Mouse (Mus musculus): ENCODE data around the gene Pon2. TPM values are rescaled to one million over a fixed set of nuclear protein-coding genes. Genes with fewer than 3 reads are reported as not detected.

The Pon2 gene
- polyA plus RNA-seq, 1 experiment from 2014 or later: 33.0 TPM

DNA sequence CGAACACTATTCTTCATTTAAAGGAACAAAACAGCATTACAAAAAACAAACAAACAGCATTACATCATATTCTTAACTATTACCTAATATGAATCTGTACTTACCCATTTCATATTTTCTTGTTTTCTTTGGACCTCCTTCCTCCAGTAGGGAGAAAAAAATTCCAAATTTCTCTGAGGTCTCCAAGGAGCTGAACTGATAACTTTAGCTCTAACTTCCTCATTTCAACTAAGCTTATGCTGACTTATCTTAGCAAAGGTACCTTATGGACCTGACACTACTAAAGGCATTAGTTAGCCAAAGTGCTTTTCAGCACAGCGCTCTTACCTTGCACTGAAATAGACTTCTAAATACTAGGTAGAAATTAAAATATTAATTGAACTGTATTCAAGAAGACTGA is 43.4 kb downstream of the Pon2 start:
- Histone ChIP-seq H3K9me3 (ENCODE audit: control insufficient read depth, low read length) (no peaks in the 10 kb centered on the region), H3K4me2 (replicated peaks; ENCODE audit: low read depth, low read length) (no peak overlapping the region), H3K27me3 (ENCODE audit: control insufficient read depth, insufficient read depth, low read length) (no peaks in the 10 kb centered on the region), H3K4me3 (ENCODE audit: low read depth, low read length) (no peak overlapping the region), H3K27ac (ENCODE audit: low read depth, low read length) (no peak overlapping the region), H3K4me1 (replicated peaks; ENCODE audit: control insufficient read depth, insufficient read depth, low read length) (no peaks in the 10 kb centered on the region), H3K36me3 (ENCODE audit: control insufficient read depth, insufficient read depth, low read length) (no peaks in the 10 kb centered on the region), H3K9ac (ENCODE audit: low read depth, low read length) (no peak overlapping the region)
- DNase-seq (ENCODE audit: low spot score) (no peak), ATAC-seq (ENCODE audit: low FRiP score) (no peak)
- 97% methylated on average over 2 of the region's 2 CpGs for WGBS

DNA sequence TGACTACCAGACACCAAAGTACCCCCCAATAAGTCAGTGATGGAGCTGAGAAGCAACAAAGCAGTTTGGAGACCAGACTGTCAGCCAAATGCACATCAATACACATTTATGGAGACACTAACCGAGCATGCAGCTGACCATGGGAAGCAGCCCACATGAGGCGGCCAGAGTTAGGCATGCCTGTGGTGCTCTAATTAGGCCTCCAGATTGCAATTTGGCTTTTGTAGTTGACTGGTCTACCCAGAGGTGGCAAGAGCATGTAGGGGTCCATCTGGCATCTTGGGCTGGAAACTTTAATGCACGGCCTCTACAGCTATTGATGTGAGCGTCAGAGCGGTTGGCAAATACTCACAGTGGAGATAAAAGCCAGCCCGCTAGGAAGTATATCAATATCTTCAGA is 52.3 kb downstream of the Pon2 start:
- Histone ChIP-seq H3K4me1 (replicated peaks; ENCODE audit: control insufficient read depth, insufficient read depth, low read length) (no peaks in the 10 kb centered on the region), H3K27me3 (ENCODE audit: control insufficient read depth, insufficient read depth, low read length) (no peaks in the 10 kb centered on the region), H3K4me2 (replicated peaks; ENCODE audit: low read depth, low read length) (no peak overlapping the region), H3K9ac (ENCODE audit: low read depth, low read length) (no peak overlapping the region), H3K4me3 (ENCODE audit: low read depth, low read length) (no peak overlapping the region), H3K9me3 (ENCODE audit: control insufficient read depth, low read length) (no peaks in the 10 kb centered on the region), H3K27ac (ENCODE audit: low read depth, low read length) (no peak overlapping the region), H3K36me3 (ENCODE audit: control insufficient read depth, insufficient read depth, low read length) (no peaks in the 10 kb centered on the region)
- DNase-seq (ENCODE audit: low spot score): no peak
- WGBS: 94% methylated on average over 6 of the region's 6 CpGs
- ATAC-seq (ENCODE audit: low FRiP score): no peak

DNA sequence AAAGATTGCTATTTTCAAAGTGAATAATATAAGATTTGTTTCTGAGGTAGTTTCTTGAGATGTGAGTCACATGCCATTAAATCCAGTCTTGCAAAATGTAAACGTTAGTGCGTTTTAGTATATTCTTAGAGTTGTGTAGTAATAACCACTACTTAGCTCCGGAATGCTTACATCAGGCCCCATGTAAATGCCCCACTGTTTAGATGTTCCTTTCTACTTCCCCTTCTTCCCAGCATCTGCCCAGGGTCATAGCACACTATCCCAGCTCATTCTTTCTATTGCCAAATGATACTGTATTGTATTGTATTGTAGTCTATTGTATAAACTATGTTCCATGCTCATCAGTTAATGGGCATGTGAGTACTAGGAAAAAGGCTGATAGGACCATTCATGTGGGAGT is 59.5 kb downstream of the Pon2 start:
- 96% methylated on average over 3 of the region's 3 CpGs for WGBS
- ATAC-seq (ENCODE audit: low FRiP score) (no peak), DNase-seq (ENCODE audit: low spot score) (no peak)
- Histone ChIP-seq H3K36me3 (ENCODE audit: control insufficient read depth, insufficient read depth, low read length) (no peaks in the 10 kb centered on the region), H3K4me1 (replicated peaks; ENCODE audit: control insufficient read depth, insufficient read depth, low read length) (no peaks in the 10 kb centered on the region), H3K27me3 (ENCODE audit: control insufficient read depth, insufficient read depth, low read length) (no peaks in the 10 kb centered on the region), H3K9ac (ENCODE audit: low read depth, low read length) (no peak overlapping the region), H3K4me2 (replicated peaks; ENCODE audit: low read depth, low read length) (no peak overlapping the region), H3K27ac (ENCODE audit: low read depth, low read length) (no peak overlapping the region), H3K4me3 (ENCODE audit: low read depth, low read length) (no peak overlapping the region), H3K9me3 (ENCODE audit: control insufficient read depth, low read length) (no peaks in the 10 kb centered on the region)

DNA sequence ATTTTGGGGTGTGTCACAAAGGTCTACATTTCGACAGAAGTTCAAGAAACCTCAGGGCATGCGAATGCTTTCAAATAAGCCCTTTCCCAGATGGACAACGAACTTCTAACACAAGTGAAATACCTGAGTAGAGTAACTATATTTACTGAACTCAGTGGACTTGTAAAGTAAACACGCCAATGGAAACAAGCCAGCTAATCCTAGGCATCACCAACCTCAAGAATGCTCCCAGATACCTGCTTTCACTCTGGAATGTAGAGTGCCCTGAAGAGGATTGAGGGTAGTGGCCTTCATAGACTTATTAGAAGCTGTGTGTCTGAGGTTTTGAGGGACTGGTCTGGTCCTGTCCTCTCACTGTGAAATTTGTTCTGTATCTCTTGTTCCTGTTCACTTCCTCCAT is 60.7 kb downstream of the Pon2 start:
- no peak for ATAC-seq (ENCODE audit: low FRiP score)
- Histone ChIP-seq H3K4me1 (replicated peaks; ENCODE audit: control insufficient read depth, insufficient read depth, low read length) (no peaks in the 10 kb centered on the region), H3K9me3 (ENCODE audit: control insufficient read depth, low read length) (no peaks in the 10 kb centered on the region), H3K27me3 (ENCODE audit: control insufficient read depth, insufficient read depth, low read length) (no peaks in the 10 kb centered on the region), H3K27ac (ENCODE audit: low read depth, low read length) (no peak overlapping the region), H3K4me2 (replicated peaks; ENCODE audit: low read depth, low read length) (no peak overlapping the region), H3K9ac (ENCODE audit: low read depth, low read length) (no peak overlapping the region), H3K4me3 (ENCODE audit: low read depth, low read length) (no peak overlapping the region), H3K36me3 (ENCODE audit: control insufficient read depth, insufficient read depth, low read length) (no peaks in the 10 kb centered on the region)
- 94% methylated on average over 4 of the region's 4 CpGs for WGBS
- no peak for DNase-seq (ENCODE audit: low spot score)

DNA sequence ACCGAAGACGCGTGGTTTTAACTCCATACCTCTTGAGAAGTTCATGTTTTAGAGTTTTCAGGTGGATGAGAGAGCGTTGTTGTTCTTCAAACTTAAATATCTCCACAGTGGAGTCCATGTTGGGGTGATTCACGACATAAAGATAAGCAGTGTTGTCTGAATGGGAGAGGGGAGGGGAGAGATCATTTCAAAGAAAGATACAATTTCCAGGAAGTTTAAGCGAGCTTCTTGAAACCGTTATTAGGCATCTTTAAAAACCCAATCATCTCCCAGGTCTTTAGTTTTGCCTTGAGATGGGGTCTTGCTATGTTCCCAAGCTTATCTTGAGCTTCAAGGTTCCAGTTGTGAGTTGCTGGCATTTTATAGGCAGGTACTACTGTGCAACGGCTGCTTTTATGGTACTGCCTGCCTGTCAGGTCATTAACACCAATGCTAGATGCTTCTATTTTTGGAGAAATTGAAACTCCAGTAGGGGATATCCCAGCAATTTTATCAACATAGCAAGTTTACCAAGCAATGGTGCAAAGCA is 61.3 kb downstream of the Pon2 start:
- Histone ChIP-seq H3K4me2 (replicated peaks; ENCODE audit: low read depth, low read length) (no peak overlapping the region), H3K4me1 (replicated peaks; ENCODE audit: control insufficient read depth, insufficient read depth, low read length) (no peaks in the 10 kb centered on the region), H3K9me3 (ENCODE audit: control insufficient read depth, low read length) (no peaks in the 10 kb centered on the region), H3K4me3 (ENCODE audit: low read depth, low read length) (no peak overlapping the region), H3K27me3 (ENCODE audit: control insufficient read depth, insufficient read depth, low read length) (no peaks in the 10 kb centered on the region), H3K27ac (ENCODE audit: low read depth, low read length) (no peak overlapping the region), H3K36me3 (ENCODE audit: control insufficient read depth, insufficient read depth, low read length) (no peaks in the 10 kb centered on the region), H3K9ac (ENCODE audit: low read depth, low read length) (no peak overlapping the region)
- no peak for DNase-seq (ENCODE audit: low spot score)
- ATAC-seq (ENCODE audit: low FRiP score): no peak
- WGBS: 92% methylated on average over 8 of the region's 8 CpGs

DNA sequence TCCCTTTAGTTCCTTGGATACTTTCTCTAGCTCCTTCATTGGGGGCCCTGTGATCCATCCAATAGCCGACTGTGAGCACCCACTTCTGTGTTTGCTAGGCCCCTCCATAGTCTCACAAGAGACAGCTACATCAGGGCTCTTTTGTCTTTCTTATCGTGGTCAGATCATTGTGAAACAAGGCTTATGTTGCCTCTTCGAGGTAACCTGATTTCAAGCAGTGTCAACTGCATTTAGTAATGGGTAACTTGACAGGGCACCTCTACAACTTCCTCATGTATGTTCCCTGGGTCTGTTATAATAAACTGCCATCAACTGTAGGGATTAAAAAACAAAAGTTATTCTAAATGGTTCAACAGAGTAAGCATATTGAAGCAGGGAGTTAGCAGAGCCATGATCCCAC is 63.7 kb downstream of the Pon2 start:
- Histone ChIP-seq H3K36me3 (ENCODE audit: control insufficient read depth, insufficient read depth, low read length) (no peaks in the 10 kb centered on the region), H3K4me3 (ENCODE audit: low read depth, low read length) (no peak overlapping the region), H3K27ac (ENCODE audit: low read depth, low read length) (no peak overlapping the region), H3K27me3 (ENCODE audit: control insufficient read depth, insufficient read depth, low read length) (no peaks in the 10 kb centered on the region), H3K4me2 (replicated peaks; ENCODE audit: low read depth, low read length) (no peak overlapping the region), H3K4me1 (replicated peaks; ENCODE audit: control insufficient read depth, insufficient read depth, low read length) (no peaks in the 10 kb centered on the region), H3K9me3 (ENCODE audit: control insufficient read depth, low read length) (no peaks in the 10 kb centered on the region), H3K9ac (ENCODE audit: low read depth, low read length) (no peak overlapping the region)
- no peak for DNase-seq (ENCODE audit: low spot score)
- 78% methylated on average over 3 of the region's 3 CpGs for WGBS
- ATAC-seq (ENCODE audit: low FRiP score): no peak

DNA sequence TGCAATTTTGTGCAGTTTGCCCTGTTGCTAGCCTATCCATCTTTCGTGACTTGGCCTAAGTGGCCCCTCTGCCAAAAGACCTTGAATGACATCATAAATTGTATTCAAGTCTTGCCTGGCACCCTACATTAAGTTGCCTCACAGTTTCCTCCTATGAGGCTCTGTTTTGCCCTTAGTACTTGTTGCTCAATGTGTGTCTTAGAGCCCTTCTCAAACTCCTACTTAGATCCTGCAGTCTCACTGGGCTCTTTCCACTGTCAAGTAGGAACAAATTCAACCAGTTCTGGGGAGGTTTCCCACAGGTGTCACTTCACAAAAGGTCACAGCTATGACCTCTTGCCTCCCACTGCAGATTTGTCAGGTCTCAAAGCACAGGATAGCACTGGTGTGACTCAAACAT is 64.4 kb downstream of the Pon2 start:
- no peaks in the 10 kb centered on the region for H3K27me3 ChIP-seq (ENCODE audit: control insufficient read depth, insufficient read depth, low read length)
- no peaks in the 10 kb centered on the region for H3K4me1 ChIP-seq (replicated peaks; ENCODE audit: control insufficient read depth, insufficient read depth, low read length)
- 97% methylated on average over 1 of the region's 1 CpGs for WGBS
- DNase-seq (ENCODE audit: low spot score) (no peak), ATAC-seq (ENCODE audit: low FRiP score) (no peak)
- no peaks in the 10 kb centered on the region for H3K9me3 ChIP-seq (ENCODE audit: control insufficient read depth, low read length)
- H3K36me3 ChIP-seq (ENCODE audit: control insufficient read depth, insufficient read depth, low read length): no peaks in the 10 kb centered on the region
- no peak overlapping the region for H3K4me3 ChIP-seq (ENCODE audit: low read depth, low read length)
- no peak overlapping the region for H3K4me2 ChIP-seq (replicated peaks; ENCODE audit: low read depth, low read length)
- no peak overlapping the region for H3K9ac ChIP-seq (ENCODE audit: low read depth, low read length)
- no peak overlapping the region for H3K27ac ChIP-seq (ENCODE audit: low read depth, low read length)

DNA sequence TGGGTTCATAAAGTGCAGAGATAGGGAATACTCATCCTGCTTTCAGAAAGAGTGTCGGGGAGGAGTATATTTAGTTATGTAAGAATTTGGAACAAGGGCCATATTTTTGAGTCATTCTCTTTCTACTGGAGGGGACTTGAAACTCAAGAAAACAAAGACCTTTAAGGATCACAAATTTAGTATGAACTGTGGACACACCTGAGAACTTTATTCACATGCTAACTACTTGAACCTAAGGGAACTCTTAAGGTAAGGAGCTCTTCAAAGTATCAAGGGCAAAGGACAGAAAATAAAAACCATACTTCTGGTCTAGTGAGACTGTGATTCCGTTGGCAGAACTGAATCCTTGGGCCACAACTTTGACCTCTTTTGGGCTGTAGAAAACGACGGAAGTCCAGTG is 66.2 kb downstream of the Pon2 start:
- Histone ChIP-seq H3K9me3 (ENCODE audit: control insufficient read depth, low read length) (no peaks in the 10 kb centered on the region), H3K27ac (ENCODE audit: low read depth, low read length) (no peak overlapping the region), H3K9ac (ENCODE audit: low read depth, low read length) (no peak overlapping the region), H3K36me3 (ENCODE audit: control insufficient read depth, insufficient read depth, low read length) (no peaks in the 10 kb centered on the region), H3K4me3 (ENCODE audit: low read depth, low read length) (no peak overlapping the region), H3K27me3 (ENCODE audit: control insufficient read depth, insufficient read depth, low read length) (no peaks in the 10 kb centered on the region), H3K4me1 (replicated peaks; ENCODE audit: control insufficient read depth, insufficient read depth, low read length) (no peaks in the 10 kb centered on the region), H3K4me2 (replicated peaks; ENCODE audit: low read depth, low read length) (no peak overlapping the region)
- DNase-seq (ENCODE audit: low spot score) (no peak), ATAC-seq (ENCODE audit: low FRiP score) (no peak)
- 89% methylated on average over 4 of the region's 4 CpGs for WGBS

DNA sequence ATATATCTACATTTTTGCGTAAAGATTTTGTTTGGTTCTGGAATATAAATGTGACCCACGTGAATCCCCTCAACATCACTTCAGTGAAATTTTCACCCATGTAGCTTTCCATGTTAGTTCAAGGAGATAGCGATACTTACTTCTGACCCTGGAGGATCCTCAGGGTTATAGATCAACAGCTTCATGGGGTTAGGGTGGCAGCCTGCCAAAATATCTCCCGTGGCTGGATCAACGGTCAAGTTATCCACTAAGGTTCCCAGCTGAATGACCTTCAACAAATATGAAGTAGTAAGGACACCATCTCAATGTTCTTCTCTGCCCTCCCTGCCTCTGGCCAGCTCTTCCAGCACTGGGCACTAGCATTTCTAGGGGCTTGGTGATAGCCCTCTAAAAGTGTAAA is 68.0 kb downstream of the Pon2 start:
- ATAC-seq (ENCODE audit: low FRiP score) (no peak), DNase-seq (ENCODE audit: low spot score) (no peak)
- no peak overlapping the region for H3K27ac ChIP-seq (ENCODE audit: low read depth, low read length)
- no peaks in the 10 kb centered on the region for H3K9me3 ChIP-seq (ENCODE audit: control insufficient read depth, low read length)
- no peaks in the 10 kb centered on the region for H3K27me3 ChIP-seq (ENCODE audit: control insufficient read depth, insufficient read depth, low read length)
- no peak overlapping the region for H3K9ac ChIP-seq (ENCODE audit: low read depth, low read length)
- no peak overlapping the region for H3K4me2 ChIP-seq (replicated peaks; ENCODE audit: low read depth, low read length)
- no peaks in the 10 kb centered on the region for H3K4me1 ChIP-seq (replicated peaks; ENCODE audit: control insufficient read depth, insufficient read depth, low read length)
- H3K4me3 ChIP-seq (ENCODE audit: low read depth, low read length): no peak overlapping the region
- WGBS: 93% methylated on average over 5 of the region's 5 CpGs
- no peaks in the 10 kb centered on the region for H3K36me3 ChIP-seq (ENCODE audit: control insufficient read depth, insufficient read depth, low read length)
